Mouse (Mus musculus) kidney, postnatal 10 days (tissue): ENCODE measurements around the gene Vps54.

Experiments used
- DNase-seq: peaks from one replicate; pipeline ENCODE4 v3.0.0; 2021; ENCODE audit warnings: mixed read lengths

The Vps54 gene

GRCm38 (mm10) chr11:21343490-21343889 is 104.4 kb downstream of the Vps54 start:
- no peak for DNase-seq

GRCm38 (mm10) chr11:21346020-21346419 is 106.9 kb downstream of the Vps54 start:
- DNase-seq = no peak

DNA sequence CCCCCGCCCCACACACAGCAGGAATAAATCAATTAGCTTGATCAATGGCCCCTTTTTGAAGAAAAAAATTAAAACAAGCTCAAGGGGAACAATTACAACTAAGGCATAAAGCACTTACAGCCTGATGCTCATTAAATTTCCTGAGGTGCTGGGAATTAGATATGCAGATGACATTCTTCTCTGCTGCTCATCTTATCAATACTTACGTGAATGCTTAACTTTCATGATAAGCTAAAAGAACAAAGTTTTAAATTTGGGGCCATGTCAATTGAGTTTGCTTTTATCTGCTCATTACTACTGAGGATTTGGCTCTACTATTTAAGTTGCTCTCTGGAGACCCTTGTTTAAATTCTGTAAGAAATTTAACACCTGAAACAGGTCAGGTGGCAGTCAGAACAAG is 109.8 kb downstream of the Vps54 start:
- no peak for DNase-seq

GRCm38 (mm10) chr11:21351296-21351695 is 112.2 kb downstream of the Vps54 start:
- DNase-seq = no peak

- DNase-seq = no peak
Measured at GRCm38 (mm10) chr11:21363144-21363940, 124.3 kb downstream of the Vps54 start.

DNA sequence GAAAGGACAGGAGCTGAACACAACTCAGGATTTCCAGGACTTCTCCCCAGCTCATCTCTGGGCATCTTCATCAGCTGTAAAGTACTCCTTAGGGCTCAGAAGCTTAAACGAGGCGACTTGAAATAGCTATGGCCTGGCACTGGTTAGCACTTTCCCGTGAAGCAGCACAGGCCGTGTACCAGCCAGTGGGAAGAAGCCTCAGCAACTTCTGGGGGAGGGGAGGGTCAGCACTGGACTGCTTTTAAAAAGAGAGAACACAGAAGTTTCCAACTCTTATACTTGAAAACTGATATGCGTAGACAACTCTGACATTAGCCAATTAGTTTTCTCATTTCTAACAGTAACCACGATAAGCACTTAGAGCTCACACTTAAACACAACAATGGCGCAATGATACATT is 129.4 kb downstream of the Vps54 start:
- DNase-seq = peak; percentile 31

DNA sequence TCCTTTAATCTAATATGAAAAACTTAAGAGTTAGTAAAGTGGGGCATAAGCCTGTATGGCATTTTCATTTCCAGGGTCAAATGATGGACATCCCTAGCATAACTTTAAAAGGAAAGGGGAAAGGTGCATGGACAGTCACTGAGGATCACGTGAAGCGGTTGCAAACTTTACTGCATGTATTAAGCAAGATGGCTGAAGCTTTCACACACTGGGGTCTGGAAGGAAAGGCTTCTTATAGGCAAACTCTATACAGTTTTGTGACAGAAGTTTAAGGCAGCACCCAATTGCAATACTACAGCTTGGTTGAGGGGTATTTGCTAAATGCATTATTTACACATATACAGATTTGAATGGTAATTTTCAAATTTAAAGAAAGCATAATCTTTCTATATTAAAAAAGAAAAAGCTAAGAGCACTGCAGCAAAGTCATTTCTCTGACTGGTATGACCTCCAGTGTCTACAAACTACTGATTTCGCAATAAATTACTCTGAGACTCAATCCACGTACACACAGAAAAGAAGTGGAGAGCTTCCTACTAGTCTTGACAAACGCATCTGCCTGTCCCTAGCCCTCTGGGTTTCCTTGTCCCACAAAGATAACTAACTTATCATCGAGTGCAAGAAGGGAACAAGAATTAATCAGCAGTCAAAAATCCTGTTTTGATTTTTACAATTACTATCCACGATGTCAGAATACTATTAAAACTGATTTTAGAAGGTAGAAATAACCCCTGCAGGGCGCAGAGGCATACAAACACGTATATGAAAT is 130.4 kb downstream of the Vps54 start:
- no peak for DNase-seq

GRCm38 (mm10) chr11:21370399-21371121 is 131.5 kb downstream of the Vps54 start:
- DNase-seq = peak; percentile 93
